Mouse (Mus musculus) thymus, adult 2 months (tissue): ENCODE results near the gene Fhl3.

Experiments used
- CTCF ChIP-seq: fragments of 200-500 bp; IDR thresholded peaks from 2 replicates; pipeline ENCODE4 v1.5.1; 2012; ENCODE audit warnings: mild to moderate bottlenecking, control low read depth, low read length, moderate library complexity, borderline replicate concordance; ENCODE audit not compliant: control insufficient read depth, poor library complexity, insufficient read depth; ENCODE audit errors: extremely low read depth
- POLR2A ChIP-seq: fragments of 200-500 bp; IDR thresholded peaks from 2 replicates; pipeline ENCODE4 v1.6.1; 2012; ENCODE audit warnings: mild to moderate bottlenecking, low read length, control low read depth, moderate library complexity; ENCODE audit not compliant: control insufficient read depth, poor library complexity, insufficient read depth; ENCODE audit errors: extremely low read depth

- no peak for TF ChIP-seq CTCF
- TF ChIP-seq POLR2A = no peak
Measured at GRCm38 (mm10) chr4:124674334-124675032, 26.0 kb upstream of the Fhl3 start.
